Mouse (Mus musculus) limb, embryonic 11.5 days (tissue): ENCODE results near the gene Fat3. TPM values are rescaled to one million over a fixed set of nuclear protein-coding genes. Genes with fewer than 3 reads are reported as not detected.

Experiments
- ATAC-seq: fragments of 200-750 bp; cut with Nextera tagmentation; 2 replicates; pipeline ENCODE4 v1.8.0; 2017; ENCODE audit warnings: low read depth; ENCODE audit not compliant: insufficient number of reproducible peaks, low FRiP score, low TSS enrichment
- DNase-seq: peaks from one replicate; pipeline ENCODE4 v3.0.0-alpha.2; 2015; ENCODE audit warnings: low spot score
- H3K27ac ChIP-seq: fragments of 300-500 bp; sonication (generic); replicated peaks from 2 replicates; pipeline ENCODE4 v1.5.1; 2014; ENCODE audit warnings: low read depth, mild to moderate bottlenecking, low read length
- H3K27me3 ChIP-seq: fragments of 300-500 bp; sonication (generic); 2 replicates; pipeline ENCODE4 v1.6.1; 2014; ENCODE audit warnings: mild to moderate bottlenecking, low read length, mixed read lengths; ENCODE audit not compliant: control insufficient read depth, insufficient read depth
- H3K36me3 ChIP-seq: fragments of 300-500 bp; sonication (generic); 2 replicates; pipeline ENCODE4 v1.6.1; 2014; ENCODE audit warnings: mild to moderate bottlenecking, low read length, moderate library complexity, mixed read lengths; ENCODE audit not compliant: control insufficient read depth, insufficient read depth
- H3K4me1 ChIP-seq: fragments of 300-500 bp; sonication (generic); 2 replicates; pipeline ENCODE4 v1.6.1; 2014; ENCODE audit warnings: low read length, mixed read lengths; ENCODE audit not compliant: control insufficient read depth, insufficient read depth
- H3K4me2 ChIP-seq: fragments of 300-500 bp; sonication (generic); 2 replicates; pipeline ENCODE4 v1.6.1; 2014; ENCODE audit warnings: low read depth, mild to moderate bottlenecking, moderate library complexity; ENCODE audit not compliant: severe bottlenecking
- H3K4me3 ChIP-seq: fragments of 300-500 bp; sonication (generic); 2 replicates; pipeline ENCODE4 v1.5.1; 2014; ENCODE audit warnings: low read depth, low read length
- H3K9ac ChIP-seq: fragments of 300-500 bp; sonication (generic); 2 replicates; pipeline ENCODE4 v1.6.1; 2014; ENCODE audit warnings: mild to moderate bottlenecking, low read length
- H3K9me3 ChIP-seq: fragments of 300-500 bp; sonication (generic); 2 replicates; pipeline ENCODE4 v1.6.1; 2016; ENCODE audit warnings: low read length; ENCODE audit not compliant: control insufficient read depth
- WGBS: fragments of 180-500 bp; shearing (Covaris S2); extraction: QIAGEN DNeasy Blood & Tissue Kit; methylation state at CpG from one replicate; pipeline ENCODE4 v1.1.7; 2014; 5-methylcytosine and 5-hydroxymethylcytosine counted together
- polyA plus RNA-seq: library from polyadenylated mRNA; unstranded; fragments of >200 nt; fragmentation: Nextera tagmentation; extraction: Ambion mirVana; gene quantifications from 2 replicates; pipeline ENCODE4 v1.2.1, GENCODE M21; 2014

Gene Fat3
- polyA plus RNA-seq, 1 experiment from 2014 or later, result 3.4 TPM

- H3K9me3 ChIP-seq, result no peaks in the 10 kb centered on the region
- H3K9ac ChIP-seq, result no peak overlapping the region
- H3K4me3 ChIP-seq, result no peak overlapping the region
- no peaks in the 10 kb centered on the region for H3K4me1 ChIP-seq
- H3K27me3 ChIP-seq, result no peaks in the 10 kb centered on the region
- H3K27ac ChIP-seq, result no peak overlapping the region
- no peaks in the 10 kb centered on the region for H3K36me3 ChIP-seq
- DNase-seq (no peak), ATAC-seq (0 out of 2 replicates have a peak, but pooled peaks have one; percentile 57)
- H3K4me2 ChIP-seq, result no peak overlapping the region
- 70% methylated on average over 4 of the region's 4 CpGs for WGBS
Measured at GRCm38 (mm10) chr9:16063447-16063846, 437.6 kb downstream of the Fat3 start.

- H3K36me3 ChIP-seq, result no peaks in the 10 kb centered on the region
- H3K4me3 ChIP-seq, result no peak overlapping the region
- no peak overlapping the region for H3K4me2 ChIP-seq
- H3K9me3 ChIP-seq, result no peaks in the 10 kb centered on the region
- ATAC-seq (no peak), DNase-seq (no peak)
- no peak overlapping the region for H3K27ac ChIP-seq
- no peaks in the 10 kb centered on the region for H3K4me1 ChIP-seq
- H3K27me3 ChIP-seq, result no peaks in the 10 kb centered on the region
- H3K9ac ChIP-seq, result no peak overlapping the region
Measured at GRCm38 (mm10) chr9:16062472-16062871, 438.6 kb downstream of the Fat3 start.

- no peak overlapping the region for H3K27ac ChIP-seq
- 92% methylated on average over 2 of the region's 2 CpGs for WGBS
- H3K9me3 ChIP-seq, result no peaks in the 10 kb centered on the region
- no peak overlapping the region for H3K4me2 ChIP-seq
- H3K9ac ChIP-seq, result no peak overlapping the region
- ATAC-seq, result no peak
- H3K27me3 ChIP-seq, result no peaks in the 10 kb centered on the region
- no peak for DNase-seq
- no peaks in the 10 kb centered on the region for H3K4me1 ChIP-seq
- H3K36me3 ChIP-seq, result no peaks in the 10 kb centered on the region
- H3K4me3 ChIP-seq, result no peak overlapping the region
Measured at GRCm38 (mm10) chr9:16046686-16047085, 454.4 kb downstream of the Fat3 start.

- Histone ChIP-seq H3K27ac (no peak overlapping the region), H3K4me3 (no peak overlapping the region), H3K27me3 (no peaks in the 10 kb centered on the region), H3K4me2 (no peak overlapping the region), H3K9ac (no peak overlapping the region), H3K36me3 (no peaks in the 10 kb centered on the region), H3K4me1 (no peaks in the 10 kb centered on the region), H3K9me3 (no peaks in the 10 kb centered on the region)
- no peak for ATAC-seq
- WGBS, result 46% methylated on average over 3 of the region's 3 CpGs
- DNase-seq, result no peak
Measured at GRCm38 (mm10) chr9:16037375-16037774, 463.7 kb downstream of the Fat3 start.

GRCm38 (mm10) chr9:16036346-16036745 lies 464.7 kb downstream of the Fat3 start:
- Histone ChIP-seq H3K27ac (no peak overlapping the region), H3K9ac (no peak overlapping the region), H3K36me3 (no peaks in the 10 kb centered on the region), H3K4me1 (no peaks in the 10 kb centered on the region), H3K9me3 (no peaks in the 10 kb centered on the region), H3K4me3 (no peak overlapping the region), H3K4me2 (no peak overlapping the region), H3K27me3 (no peaks in the 10 kb centered on the region)
- no peak for ATAC-seq
- no peak for DNase-seq

GRCm38 (mm10) chr9:16029715-16030285 lies 471.3 kb downstream of the Fat3 start:
- WGBS, result 89% methylated on average over 11 of the region's 11 CpGs
- no peak for ATAC-seq

GRCm38 (mm10) chr9:16029066-16029465 lies 472.0 kb downstream of the Fat3 start:
- no peak for DNase-seq
- WGBS, result 80% methylated on average over 4 of the region's 4 CpGs
- H3K4me2 ChIP-seq, result no peak overlapping the region
- no peak overlapping the region for H3K4me3 ChIP-seq
- ATAC-seq, result no peak
- H3K4me1 ChIP-seq, result no peaks in the 10 kb centered on the region
- no peaks in the 10 kb centered on the region for H3K27me3 ChIP-seq
- no peaks in the 10 kb centered on the region for H3K9me3 ChIP-seq
- no peaks in the 10 kb centered on the region for H3K36me3 ChIP-seq
- H3K9ac ChIP-seq, result no peak overlapping the region
- no peak overlapping the region for H3K27ac ChIP-seq

More at GRCm38 (mm10) chr9:16029715-16030285, 471.3 kb downstream of the Fat3 start:
- no peaks in the 10 kb centered on the region for H3K4me1 ChIP-seq
- no peak overlapping the region for H3K4me2 ChIP-seq
- no peak overlapping the region for H3K4me3 ChIP-seq
- no peaks in the 10 kb centered on the region for H3K36me3 ChIP-seq
- no peaks in the 10 kb centered on the region for H3K9me3 ChIP-seq
- no peak for DNase-seq
- no peak overlapping the region for H3K9ac ChIP-seq
- H3K27me3 ChIP-seq, result no peaks in the 10 kb centered on the region
- no peak overlapping the region for H3K27ac ChIP-seq

GRCm38 (mm10) chr9:16028394-16028911 lies 472.6 kb downstream of the Fat3 start:
- ATAC-seq (peak; percentile 44; the same call in 1 of the 2 replicates), DNase-seq (peak; percentile 28)
- H3K4me1 ChIP-seq, result no peaks in the 10 kb centered on the region
- no peak overlapping the region for H3K9ac ChIP-seq
- no peaks in the 10 kb centered on the region for H3K9me3 ChIP-seq
- no peak overlapping the region for H3K4me2 ChIP-seq
- no peaks in the 10 kb centered on the region for H3K27me3 ChIP-seq
- no peak overlapping the region for H3K4me3 ChIP-seq
- 43% methylated on average over 4 of the region's 4 CpGs for WGBS
- peak overlapping the region; percentile 3; the same call in 1 of the 2 replicates for H3K27ac ChIP-seq
- H3K36me3 ChIP-seq, result no peaks in the 10 kb centered on the region

- ATAC-seq (no peak), DNase-seq (no peak)
- H3K4me2 ChIP-seq, result no peak overlapping the region
- H3K9me3 ChIP-seq, result no peaks in the 10 kb centered on the region
- no peaks in the 10 kb centered on the region for H3K27me3 ChIP-seq
- no peaks in the 10 kb centered on the region for H3K4me1 ChIP-seq
- no peak overlapping the region for H3K27ac ChIP-seq
- H3K4me3 ChIP-seq, result no peak overlapping the region
- no peak overlapping the region for H3K9ac ChIP-seq
- WGBS, result 26% methylated on average over 4 of the region's 4 CpGs
- no peaks in the 10 kb centered on the region for H3K36me3 ChIP-seq
Measured at GRCm38 (mm10) chr9:16026054-16026453, 475.0 kb downstream of the Fat3 start.
